Mouse (Mus musculus): Measurements from ENCODE around the gene B4galnt1.
"Not testable (repeated sequence)": the region's sequence is repeated elsewhere in the genome, so short reads cannot be mapped to it uniquely, and the experiment has no call there.

Gene B4galnt1

DNA sequence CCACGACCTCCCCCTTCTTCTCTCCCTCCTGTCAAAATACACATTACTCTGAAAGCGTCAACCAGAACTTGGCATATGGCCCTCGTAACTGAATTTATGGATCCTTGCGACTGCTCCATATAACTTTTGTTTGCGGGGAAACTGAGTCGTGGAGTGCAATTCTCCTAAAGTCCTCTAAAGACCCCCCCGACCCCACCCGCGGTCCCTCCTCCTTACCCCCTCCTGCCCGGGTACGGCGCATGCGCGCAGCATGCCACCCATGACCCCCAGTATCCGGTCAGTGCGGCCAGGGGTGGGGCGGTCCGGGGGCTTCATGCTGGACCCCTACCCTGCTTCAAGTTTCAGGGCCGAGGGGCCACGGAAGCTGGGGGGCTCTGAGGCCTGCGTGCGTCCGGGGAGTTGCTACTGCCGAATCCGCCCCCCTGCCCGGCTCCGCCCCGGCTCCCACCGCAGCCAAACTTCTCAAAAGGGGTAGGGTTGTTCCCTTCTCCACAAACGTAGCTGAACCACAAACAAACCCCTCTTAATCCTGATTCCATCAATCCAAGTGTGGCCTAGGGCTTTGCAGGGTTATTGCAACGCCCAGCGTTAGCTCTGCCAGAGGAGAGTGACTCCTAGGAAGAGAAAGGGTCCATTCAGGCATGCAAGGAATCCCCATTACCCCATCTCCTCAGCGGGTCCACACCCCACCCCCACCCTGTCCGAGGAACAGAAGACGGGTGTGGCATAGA, 24.8 kb downstream of the B4galnt1 start, which contains the start of gene Arhgef25:
Gene Arhgef25, minus strand, starts transcription at position 433 of the 731 bp plus-strand sequence.
- peak; percentile 85 for DNase-seq

DNA sequence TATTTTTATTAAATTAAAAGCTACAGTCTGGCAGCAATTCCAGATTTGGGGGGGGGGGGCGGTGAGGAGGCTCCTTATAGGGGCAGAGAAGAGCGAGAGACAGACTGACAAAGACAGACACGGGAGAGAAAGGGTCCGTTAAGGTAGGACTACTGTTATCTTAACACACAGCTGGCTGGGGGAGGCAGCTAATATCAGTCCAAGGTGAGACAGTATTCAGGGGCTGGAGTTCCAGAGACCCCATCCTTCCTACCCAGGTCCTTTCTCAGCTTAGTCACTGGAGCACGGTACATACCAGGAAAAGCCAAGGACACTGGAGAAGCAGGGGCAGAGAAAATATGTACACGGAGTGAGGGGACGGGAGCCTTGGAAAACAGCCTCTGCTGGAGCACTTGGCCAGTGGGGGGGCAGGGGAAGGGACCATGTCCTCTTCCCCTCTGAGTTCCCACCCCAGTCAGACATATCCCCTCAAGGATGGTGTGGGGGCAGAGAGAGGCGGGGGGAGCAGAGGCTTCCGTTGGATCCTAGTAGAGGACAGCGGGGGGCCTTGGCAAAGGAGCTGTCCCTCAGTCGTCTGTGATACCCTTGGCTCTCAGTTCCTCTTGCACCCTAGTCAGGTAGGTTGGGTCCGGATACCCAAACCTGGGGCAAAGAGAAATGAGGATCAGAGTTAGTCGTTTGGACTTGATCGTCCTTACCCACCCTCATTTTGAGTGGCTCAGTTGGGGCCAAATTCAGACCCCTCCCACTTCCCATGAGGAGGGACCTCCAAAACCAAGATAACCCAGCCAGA, 25.6 kb downstream of the B4galnt1 start:
- DNase-seq: no peak

DNA sequence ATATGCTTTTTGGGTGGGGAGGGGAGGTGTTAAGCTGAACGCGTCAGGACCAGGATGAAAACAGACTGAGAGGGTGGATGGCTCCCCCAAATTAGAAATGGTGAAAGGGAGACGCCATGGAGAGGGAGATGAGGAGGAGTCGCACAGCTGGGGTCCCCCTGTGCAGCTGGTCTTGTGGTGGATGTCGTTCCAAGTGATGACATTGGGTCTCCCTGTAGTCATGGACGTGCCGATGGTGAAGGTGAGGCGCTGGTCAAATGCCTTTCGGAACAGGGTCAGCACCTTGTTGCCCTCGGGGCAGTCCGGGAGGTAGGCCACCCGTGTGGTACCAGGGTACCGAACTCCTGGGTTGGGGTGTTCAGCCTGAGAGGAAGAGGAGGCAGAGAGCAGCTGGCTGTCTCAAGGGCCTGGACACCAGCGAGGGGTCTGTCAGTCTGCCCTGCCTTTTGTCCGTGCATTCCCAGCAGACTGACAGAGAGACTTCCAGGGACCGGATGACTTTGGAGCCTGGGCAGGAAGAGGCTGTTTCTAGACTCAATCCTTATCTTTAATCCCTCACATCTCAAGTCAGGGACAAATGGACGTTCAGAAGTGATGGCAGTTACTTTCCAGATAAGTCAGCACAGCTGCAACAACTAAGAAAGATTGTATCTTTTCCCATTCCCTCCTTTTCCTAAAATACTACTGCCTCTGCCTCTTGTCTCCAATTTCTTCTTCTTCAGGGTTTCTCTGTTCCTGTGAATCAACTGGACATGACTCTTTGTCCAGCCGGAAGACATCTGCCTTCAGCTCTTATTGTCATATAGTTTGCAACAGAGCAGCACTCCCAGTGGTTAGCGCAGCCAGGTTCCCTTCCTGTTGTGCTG, 26.4 kb downstream of the B4galnt1 start:
- DNase-seq: no peak

DNA sequence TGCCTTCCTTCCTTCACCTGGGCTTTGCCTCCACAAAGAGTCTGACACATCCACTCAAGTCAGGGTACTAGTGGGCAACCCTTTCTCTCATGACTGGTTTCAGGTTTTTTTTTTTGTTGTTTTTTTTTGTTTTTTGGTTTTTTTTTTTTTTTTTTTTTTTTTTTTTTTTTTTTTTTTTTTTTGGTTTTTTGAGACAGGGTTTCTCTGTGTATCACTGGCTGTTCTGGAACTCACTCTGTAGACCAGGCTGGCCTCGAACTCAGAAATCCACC, 27.0 kb downstream of the B4galnt1 start:
- DNase-seq: not testable (repeated sequence)

DNA sequence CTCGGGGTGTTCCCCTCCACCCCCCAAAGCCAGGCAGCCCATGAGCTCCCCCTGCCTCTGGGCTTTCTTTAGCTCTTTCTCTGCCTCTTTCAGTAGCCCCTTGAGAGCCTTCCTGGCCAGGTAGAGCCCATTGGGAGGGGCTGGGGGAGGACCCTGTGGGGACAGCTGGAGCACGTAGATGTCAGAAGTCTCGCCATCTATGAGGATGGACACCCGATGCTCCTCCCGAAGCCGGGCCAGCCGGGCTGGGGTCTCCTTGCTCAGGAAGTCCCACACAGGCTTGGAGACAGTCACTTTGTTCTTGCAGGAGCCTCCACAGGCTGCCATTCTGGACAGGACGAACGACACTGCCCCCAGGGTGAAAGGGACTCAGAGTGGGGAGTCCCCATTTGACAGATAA, 28.0 kb downstream of the B4galnt1 start:
- no peak for DNase-seq

DNA sequence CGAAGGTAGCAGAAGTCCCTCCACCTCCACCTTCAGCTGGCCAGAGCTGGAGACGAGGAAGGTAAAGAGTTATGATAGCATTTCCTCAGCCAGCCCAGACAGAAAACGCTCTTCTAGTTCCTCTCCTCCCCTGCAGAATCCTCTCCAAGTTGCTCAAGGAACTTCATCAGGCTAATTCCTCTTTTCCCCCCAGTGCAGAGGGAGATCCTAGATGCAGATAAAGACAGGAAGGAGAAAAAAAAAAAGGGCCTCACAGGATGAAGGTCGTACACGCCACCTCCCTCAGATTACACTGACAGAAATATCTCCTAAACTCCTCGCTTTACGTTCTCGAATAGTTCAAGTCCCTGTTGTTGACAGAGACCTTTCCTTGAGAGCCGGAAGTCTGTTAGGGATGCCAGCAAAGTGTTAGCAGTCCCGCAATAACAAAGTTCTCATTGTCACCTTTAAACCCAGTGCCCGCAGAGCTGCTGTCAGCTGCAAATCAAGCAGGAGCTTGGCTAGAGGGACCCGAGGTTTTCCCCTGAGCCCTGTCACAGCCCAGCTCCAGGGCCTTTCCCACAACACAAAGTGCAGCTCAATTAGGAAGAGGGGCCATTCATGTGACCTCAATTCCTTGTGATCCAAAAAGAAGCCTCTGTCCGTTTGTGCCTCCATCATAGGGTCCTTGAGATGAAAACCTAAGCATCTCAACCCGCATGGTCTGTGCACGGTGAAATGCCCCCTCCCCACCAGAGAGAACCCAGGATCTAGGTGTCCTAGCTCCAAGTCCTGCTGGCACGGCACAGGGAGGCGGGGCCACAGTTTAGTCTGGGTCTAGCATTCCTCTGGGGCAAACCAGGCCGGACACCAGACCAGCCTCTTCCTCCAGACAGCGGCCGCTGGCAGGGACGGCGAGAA, 29.7 kb downstream of the B4galnt1 start:
- peak; percentile 87 for DNase-seq

DNA sequence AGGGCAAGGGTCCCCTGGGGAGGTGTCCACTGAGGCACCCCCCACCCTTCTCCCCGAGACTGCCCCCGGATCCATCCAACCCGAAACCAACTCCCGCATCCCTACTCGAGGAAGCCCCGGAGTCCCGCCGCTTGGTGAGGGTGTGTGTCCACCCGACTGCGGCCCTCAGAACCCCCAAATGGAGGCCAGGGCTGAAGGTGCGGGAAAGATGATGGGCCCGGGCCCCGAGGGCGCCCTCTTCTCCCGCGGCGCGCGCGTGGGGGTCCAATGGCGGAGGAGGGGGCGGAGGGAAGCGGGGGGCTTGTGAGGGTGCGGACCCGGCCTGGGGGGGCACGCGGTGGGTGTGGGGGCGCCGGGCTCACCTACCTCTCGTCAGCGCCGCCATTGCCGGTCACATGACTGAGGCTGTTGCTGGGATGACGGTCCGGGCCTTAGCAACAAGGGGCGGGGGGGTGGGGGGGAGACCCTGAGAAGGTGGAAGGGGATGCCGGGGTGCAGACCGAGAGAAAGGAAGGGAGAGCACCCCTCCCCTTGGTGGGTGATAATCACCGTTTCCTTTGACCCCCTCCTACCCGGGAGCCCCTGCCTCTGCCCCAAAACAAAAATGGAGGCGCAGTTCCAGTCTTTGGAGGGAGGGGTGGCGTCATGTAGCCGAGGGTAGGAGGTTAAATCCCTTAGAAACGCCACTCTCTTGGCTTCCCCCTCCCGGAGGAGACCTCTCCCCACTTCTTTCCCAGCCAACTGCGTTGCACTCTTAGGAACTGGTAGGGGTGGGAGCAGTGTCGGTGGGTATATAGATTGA, 30.5 kb downstream of the B4galnt1 start, which contains the start of gene Dtx3:
Gene Dtx3, minus strand, starts transcription at position 401 of the 802 bp plus-strand sequence.
- DNase-seq: peak; percentile 52

DNA sequence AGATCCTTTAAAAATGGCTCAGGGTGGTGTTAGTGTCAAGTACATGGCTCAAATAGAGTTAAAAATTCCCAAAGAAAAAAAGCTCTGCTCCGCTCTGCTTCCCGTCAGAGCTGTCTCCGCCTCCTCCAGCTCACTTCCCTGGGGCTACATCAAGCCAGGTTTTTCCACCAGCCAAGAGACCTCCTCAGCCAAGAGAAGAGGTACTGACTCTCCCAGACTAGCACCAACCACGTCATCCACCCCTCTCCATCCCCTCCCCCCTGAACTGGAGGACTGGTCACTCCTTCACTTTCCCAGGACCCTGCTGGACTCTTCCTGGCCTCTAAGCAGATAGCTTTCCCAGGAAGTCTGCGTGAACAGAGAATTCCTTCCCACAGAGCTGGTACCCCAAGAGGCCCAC, 31.4 kb downstream of the B4galnt1 start:
- DNase-seq: peak; percentile 90

DNA sequence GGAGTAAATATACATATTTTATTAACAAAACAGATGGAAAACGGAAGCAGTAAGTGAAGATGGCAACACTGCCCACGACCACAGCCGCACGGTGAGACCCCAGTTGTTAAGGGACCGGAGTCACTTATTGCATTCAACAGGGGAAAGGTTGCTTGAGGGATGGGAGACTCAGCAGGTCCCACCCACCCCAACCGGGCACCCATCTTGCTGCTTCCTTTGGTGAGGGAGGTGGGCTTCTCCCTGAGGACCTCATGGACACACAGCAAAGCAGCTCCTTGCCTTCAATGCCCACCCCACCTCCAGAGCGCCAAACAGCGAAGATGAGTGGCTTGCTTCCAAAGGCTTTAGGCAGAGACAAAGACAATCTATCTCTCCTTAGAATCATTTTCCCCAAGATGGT, 32.1 kb downstream of the B4galnt1 start:
- no peak for DNase-seq

DNA sequence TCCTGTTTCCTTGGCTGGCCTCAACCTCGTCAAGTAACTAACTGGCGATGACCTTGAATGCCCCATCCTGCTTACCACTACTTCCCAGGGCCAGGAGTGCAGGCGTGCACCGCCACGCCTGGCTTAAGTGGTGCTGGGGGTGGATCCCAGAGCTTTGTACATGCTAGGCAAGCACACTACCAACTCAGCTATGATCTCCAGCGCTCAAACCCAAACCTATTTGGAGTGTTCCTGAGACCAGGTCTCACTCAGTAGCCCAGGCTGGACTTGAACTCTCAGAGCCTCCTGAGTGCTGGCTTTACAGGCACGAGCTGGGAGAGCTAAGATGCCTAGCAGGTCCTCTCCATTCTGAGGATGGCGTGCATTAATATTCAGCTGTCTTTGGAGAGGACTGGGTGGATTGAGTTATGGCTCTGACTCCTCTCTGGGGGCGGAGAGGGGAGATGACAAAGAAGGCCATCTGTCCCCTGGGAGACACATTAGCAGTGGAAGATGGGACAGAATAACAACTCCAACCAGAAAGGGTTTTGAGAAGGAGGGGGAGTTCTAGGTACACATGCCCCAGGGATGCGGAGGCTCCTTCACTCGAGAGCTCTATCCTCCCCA, 32.6 kb downstream of the B4galnt1 start:
- DNase-seq: no peak

DNA sequence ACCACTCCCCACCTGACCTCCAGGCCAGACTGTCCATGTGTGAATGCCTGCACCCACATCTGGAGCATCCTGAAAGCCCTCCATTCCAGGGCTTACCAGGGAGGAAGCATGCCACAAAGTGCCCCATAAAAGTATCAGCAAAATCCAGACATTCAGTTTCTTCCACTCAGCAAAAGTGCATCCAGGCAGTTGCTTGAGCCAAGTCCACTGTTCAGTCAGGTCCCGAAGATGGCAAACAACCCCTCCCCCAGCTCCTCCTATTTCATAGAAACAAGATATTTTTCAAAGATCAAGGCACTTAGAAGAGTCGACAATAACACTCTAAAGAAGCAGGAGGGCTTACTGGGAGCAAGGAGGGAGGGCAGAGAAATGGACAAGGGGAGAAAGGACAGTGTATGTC, 33.5 kb downstream of the B4galnt1 start:
- no peak for DNase-seq

DNA sequence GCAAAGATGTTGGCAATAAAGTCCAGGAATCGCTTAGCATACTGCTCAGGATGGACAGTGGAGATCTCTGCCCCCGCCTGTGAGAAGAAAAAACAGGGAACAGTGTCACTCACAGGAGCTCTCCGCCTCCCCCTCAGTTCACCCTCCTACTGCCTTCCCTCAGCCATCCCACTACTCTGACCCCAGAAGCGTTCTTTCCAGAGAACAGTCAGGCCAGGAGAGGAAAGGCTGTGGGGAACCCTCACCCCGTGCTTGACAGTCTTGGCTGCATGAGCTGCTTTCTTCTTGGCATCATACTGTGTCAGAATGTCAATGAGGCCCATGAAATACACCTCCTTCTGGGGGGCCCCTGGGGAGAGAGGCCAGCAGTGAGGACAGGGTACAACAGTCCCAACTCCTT, 34.0 kb downstream of the B4galnt1 start:
- DNase-seq: no peak

DNA sequence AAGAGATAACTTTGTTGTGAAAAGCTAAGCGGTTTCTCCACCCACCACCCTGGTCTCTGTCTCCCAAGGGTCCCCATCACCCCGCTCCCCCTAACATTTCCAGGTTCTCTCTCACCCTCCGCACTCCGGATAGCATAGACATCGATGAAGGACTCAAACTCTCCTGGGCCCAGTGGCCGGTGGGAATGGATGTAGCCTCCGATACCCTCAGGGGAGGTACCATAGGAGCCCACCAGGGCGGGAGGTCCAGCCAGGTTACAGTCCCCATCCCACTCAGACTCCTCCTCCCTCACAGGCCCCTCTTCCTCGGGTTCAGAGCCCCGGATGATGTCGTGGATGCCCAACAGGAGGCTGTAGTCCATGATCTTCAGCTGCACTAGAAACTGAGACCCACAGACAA, 34.4 kb downstream of the B4galnt1 start:
- no peak for DNase-seq

DNA sequence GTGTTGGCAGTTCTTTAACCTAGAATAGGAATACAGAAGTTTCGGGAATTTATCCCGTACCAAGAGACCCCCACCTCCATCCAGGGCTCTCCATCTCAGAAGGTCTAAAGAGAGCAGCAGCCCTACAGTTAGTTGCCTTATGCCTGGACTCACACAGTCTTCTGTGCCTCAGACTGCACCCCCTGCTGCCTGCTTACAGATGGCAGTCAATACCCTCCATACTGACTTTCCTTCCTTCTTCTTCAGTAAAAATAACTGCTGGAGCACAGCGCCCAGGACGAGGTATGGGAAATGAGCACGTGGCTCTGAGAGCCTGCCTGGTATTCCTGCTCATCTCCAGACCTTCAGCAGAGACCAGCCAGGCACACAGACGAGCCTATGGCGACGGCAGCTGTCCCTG, 35.3 kb downstream of the B4galnt1 start:
- no peak for DNase-seq

DNA sequence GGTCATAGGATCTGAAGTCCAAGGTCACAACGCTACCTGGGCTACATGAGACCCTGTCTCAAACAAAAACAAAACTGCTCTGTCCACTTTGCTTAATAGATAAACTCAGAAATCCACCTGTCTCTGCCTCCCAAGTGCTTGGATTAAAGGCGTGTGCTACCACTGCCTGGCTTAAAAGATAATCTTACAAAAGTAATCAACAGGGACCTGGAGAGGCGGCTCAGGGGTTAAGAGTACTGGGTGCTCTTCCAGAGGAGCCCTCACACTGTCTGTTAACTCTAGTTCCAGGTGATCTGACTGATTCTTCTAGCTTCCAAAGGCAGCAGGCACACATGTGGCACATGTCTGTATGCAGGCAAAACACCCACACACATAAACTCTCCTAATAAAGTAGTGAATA, 38.1 kb downstream of the B4galnt1 start:
- DNase-seq: no peak

DNA sequence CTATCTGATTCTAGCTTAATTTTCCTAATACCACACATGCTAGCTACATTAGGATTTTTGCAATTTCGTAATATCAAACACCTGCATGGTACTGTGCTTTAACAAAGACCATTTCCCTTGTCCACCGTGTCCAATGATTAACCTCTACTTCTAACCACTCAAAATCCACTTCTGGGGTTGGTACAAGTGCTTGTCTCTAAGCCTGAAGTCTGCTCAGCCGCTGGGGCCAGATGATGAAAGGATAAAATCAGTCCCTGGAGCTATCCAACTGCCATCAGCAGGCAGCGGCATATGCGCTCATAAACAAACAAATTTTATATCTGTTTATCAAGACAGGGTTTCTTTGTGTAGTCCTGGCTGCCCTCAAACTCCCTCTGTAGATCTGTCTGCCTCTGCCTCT, 39.6 kb downstream of the B4galnt1 start:
- no peak for DNase-seq

DNA sequence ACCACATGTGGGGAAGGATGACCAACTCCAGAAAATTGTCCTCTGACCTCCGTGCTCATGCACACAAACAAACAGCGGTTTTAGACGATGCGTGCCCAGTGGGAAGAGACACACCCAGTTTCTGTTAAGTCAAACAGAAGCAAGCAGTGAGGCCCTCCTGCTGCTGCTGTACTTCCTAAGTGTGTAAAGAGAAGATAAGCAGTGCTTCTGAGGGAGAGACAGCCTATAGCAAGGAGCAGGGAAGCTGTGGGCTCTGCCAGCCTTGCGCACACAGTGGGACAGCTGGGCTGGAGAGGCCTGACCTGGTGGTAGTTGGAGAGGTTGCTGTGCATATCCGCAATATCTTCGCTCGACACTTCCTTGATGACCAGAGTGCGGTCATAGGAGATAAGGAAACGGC, 40.3 kb downstream of the B4galnt1 start:
- no peak for DNase-seq

DNA sequence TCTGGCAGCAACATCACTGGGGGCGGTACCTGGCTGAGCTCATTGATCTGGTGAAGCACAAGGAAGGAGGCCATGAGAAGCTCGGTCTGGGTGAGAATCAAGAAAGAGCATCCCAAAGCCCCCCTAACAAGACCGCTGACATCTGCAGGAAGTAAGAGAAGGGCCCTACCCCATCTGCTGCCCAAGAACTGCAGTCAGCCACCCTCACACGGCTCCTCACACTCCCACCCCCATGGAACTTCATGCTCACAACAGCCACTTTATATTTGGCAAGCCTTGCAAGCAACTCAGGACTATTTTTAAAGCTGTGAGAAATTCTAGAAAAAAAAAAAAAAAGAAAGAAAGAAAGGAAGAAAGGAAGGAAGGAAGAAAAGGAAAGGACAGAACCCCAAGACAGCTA, 43.9 kb downstream of the B4galnt1 start:
- no peak for DNase-seq

DNA sequence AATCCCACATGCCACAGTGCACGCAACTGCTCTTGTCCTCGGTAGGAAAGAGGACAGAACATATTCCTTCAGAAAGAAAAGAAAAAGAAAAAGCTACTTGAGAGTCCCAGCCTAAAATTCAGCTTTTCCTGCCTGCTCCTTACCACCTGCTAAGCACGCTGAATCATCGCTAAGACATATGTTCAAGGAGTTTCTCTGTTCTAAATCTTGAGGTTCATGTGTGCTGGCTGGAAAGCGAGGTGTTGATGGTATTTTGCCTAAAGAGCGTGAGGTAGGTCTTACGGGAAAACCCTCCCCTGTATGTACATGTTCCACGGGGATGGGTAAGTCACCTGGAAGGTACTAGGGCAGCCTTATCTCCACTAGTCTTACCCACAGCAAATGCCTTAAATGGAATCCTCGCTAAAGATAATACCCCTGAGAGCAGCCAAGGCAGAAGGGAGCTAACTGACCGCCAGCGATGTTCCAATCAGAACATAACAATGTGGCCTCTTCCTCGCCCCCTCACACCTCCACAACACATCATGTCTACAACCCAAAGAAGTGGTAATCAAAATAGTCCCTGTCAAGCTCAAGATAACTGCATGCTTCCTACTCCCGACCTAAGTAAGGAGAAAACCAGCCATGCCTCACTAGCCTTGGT, 45.0 kb downstream of the B4galnt1 start:
- no peak for DNase-seq

DNA sequence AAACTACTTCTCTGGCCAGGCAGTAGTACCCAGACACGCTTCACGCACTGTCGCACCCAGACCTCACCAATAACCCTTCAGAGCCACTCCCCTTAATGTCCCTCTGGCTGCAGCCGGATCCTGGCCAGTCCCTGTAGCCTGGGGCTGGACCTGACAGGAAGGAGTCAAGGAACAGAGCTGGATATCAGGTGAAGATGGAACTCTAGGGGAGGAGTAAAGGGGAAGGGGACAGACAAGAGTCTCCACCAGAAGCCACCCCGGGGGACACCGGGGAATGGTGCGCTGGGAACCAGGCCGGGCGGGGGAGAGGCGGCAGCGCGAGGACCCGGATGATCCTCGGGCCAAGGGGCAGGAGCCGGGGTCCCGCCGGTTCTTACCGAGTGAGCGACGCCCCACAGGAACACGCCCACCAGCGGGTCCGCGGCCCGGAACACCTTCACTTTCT, 46.0 kb downstream of the B4galnt1 start:
- peak; percentile 53 for DNase-seq

Measured in lung, postnatal 10 days (tissue).